Mouse (Mus musculus) liver, embryonic 14.5 days (tissue): ENCODE measurements around the gene Mllt3. TPM values are rescaled to one million over a fixed set of nuclear protein-coding genes. Genes with fewer than 3 reads are reported as not detected.

ENCODE experiments used
- ATAC-seq: fragments of 200-750 bp; cut with Nextera tagmentation; 2 replicates; pipeline ENCODE4 v1.8.0; 2017; ENCODE audit warnings: moderate number of reproducible peaks, mild to moderate bottlenecking, moderate library complexity; ENCODE audit not compliant: insufficient read depth
- DNase-seq, 3 experiments: peaks; one replicate each; pipeline ENCODE4 v3.0.0-alpha.2; 2012 to 2013; ENCODE audit warnings: low read depth in 3 of 3, low spot score in 3 of 3
- H3K27ac ChIP-seq: fragments of 300-500 bp; sonication (generic); 2 replicates; pipeline ENCODE4 v1.5.1; 2014; ENCODE audit warnings: moderate library complexity, mild to moderate bottlenecking, control low read depth, inconsistent platforms
- H3K27me3 ChIP-seq: fragments of 300-500 bp; sonication (generic); 2 replicates; pipeline ENCODE4 v1.6.1; 2014; ENCODE audit warnings: mild to moderate bottlenecking, low read length, moderate library complexity; ENCODE audit not compliant: control insufficient read depth, insufficient read depth
- H3K36me3 ChIP-seq: fragments of 300-500 bp; sonication (generic); replicated peaks from 2 replicates; pipeline ENCODE4 v1.6.1; 2014; ENCODE audit warnings: low read depth; ENCODE audit not compliant: control insufficient read depth, insufficient read depth
- H3K4me1 ChIP-seq, 2 experiments: fragments of 200-500 bp in 1 of 2; fragments of 300-500 bp in 1 of 2; sonication (generic) in 1 of 2; replicated peaks; 2 replicates each; pipeline ENCODE4 v1.6.1; 2012 to 2014; ENCODE audit warnings: antibody characterized with exemption in 1 of 2, inconsistent platforms in 1 of 2, low read length in 1 of 2; ENCODE audit not compliant: control insufficient read depth in 2 of 2, insufficient read depth in 2 of 2
- H3K4me2 ChIP-seq: fragments of 300-500 bp; sonication (generic); 2 replicates; pipeline ENCODE4 v1.6.1; 2014; ENCODE audit warnings: low read depth, mild to moderate bottlenecking, control low read depth, moderate library complexity
- H3K4me3 ChIP-seq, 2 experiments: fragments of 200-500 bp in 1 of 2; fragments of 300-500 bp in 1 of 2; sonication (generic) in 1 of 2; 2 replicates each; pipeline ENCODE4 v1.5.1; 2012 to 2014; ENCODE audit warnings: low read depth in 2 of 2, low read length in 2 of 2, mild to moderate bottlenecking in 2 of 2, control low read depth in 1 of 2, inconsistent platforms in 1 of 2, moderate library complexity in 1 of 2; ENCODE audit not compliant: insufficient read depth in 1 of 2
- H3K9ac ChIP-seq: fragments of 300-500 bp; sonication (generic); replicated peaks from 2 replicates; pipeline ENCODE4 v1.6.1; 2014; ENCODE audit warnings: mild to moderate bottlenecking, control low read depth, moderate library complexity
- H3K9me3 ChIP-seq: fragments of 300-500 bp; sonication (generic); 2 replicates; pipeline ENCODE4 v1.6.1; 2016; ENCODE audit warnings: low read length, mixed read lengths; ENCODE audit not compliant: control insufficient read depth
- CTCF ChIP-seq: IDR thresholded peaks from 2 replicates; pipeline ENCODE4 v1.5.1; 2016; ENCODE audit warnings: antibody characterized with exemption, low read depth, control low read depth
- EP300 ChIP-seq: IDR thresholded peaks from 2 replicates; pipeline ENCODE4 v1.6.1; 2016; ENCODE audit warnings: antibody characterized with exemption, low read depth
- WGBS: fragments of 180-500 bp; shearing (Covaris S2); extraction: QIAGEN DNeasy Blood & Tissue Kit; methylation state at CpG from one replicate; pipeline ENCODE4 v1.1.7; 2014; ENCODE audit not compliant: insufficient replicate concordance; 5-methylcytosine and 5-hydroxymethylcytosine counted together
- polyA plus RNA-seq, 2 experiments: library from polyadenylated mRNA; depleted of rRNA in 1 of 2; stranded (reverse) in 1 of 2; unstranded in 1 of 2; fragments of >200 nt; fragmentation: Nextera tagmentation in 1 of 2; extraction: Ambion mirVana in 1 of 2; gene quantifications; 2 replicates each; pipeline versions ENCODE4 v1.2.1 to v1.2.3; 2012 to 2014

Gene Mllt3
- polyA plus RNA-seq, 2 experiments, result 52.8 to 87.7 TPM

DNA sequence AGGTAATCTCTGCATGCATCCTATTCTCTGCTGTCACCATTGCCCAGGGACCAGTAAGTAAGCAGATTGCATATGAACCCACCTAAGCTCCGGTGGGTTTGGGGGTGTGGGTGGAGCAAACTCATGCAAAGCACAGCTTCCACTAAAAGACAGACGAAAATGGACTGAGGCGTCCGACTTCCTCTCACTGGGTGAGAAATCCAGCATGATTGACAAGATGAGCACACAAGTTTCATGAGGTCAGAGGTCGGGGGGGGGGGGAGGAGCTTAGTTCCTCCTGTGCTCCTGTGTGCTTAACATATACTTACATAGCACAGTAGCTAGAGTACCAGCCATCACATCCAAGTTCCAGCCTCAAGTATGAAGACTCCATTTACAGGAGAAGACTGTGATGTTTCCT lies 206.8 kb downstream of the Mllt3 start:
- TF ChIP-seq CTCF, result no peak
- no peak for TF ChIP-seq EP300
- Histone ChIP-seq H3K9me3 (no peaks in the 10 kb centered on the region), H3K36me3 (no peaks in the 10 kb centered on the region), H3K4me1 (peaks cover 0 to 14% of the 10 kb centered on the region in 2 experiments; a peak in 3 of 4 replicates), H3K4me3 (no peak overlapping the region), H3K4me2 (no peak overlapping the region), H3K27ac (no peak overlapping the region), H3K27me3 (no peaks in the 10 kb centered on the region), H3K9ac (no peak overlapping the region)
- ATAC-seq, result no peak
- no peak for DNase-seq
- WGBS, result 47% methylated on average over 5 of the region's 5 CpGs

DNA sequence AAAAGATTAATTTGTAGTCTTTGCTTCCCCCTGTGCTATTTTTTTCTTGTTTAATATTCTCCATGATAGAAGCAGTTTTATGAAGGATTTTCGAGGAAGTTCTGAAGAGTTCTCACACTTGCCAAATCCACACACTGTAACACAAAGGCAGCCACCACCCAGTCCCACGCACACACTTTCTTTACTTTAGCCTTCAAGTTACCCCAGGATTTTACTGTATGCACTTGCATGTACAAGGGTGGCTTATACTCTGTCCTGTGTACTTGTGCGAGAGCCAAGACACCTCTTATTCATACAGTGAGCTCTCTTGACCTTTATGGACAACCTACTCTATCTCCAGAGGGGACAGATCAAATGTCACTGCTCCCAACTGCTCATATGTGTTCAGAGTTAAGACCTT lies 209.5 kb downstream of the Mllt3 start:
- WGBS, result 48% methylated on average over 3 of the region's 3 CpGs
- no peak for TF ChIP-seq EP300
- H3K9ac ChIP-seq, result no peak overlapping the region
- DNase-seq (no peak), ATAC-seq (peak; percentile 35; the same call in 1 of the 2 replicates)
- peaks cover 0 to under 1% of the 10 kb centered on the region in 2 experiments; a peak in 2 of 4 replicates for H3K4me1 ChIP-seq
- no peaks in the 10 kb centered on the region for H3K27me3 ChIP-seq
- H3K36me3 ChIP-seq, result no peaks in the 10 kb centered on the region
- no peak overlapping the region for H3K4me3 ChIP-seq
- no peak overlapping the region; the same call in 1 of the 2 replicates for H3K4me2 ChIP-seq
- no peaks in the 10 kb centered on the region for H3K9me3 ChIP-seq
- no peak overlapping the region for H3K27ac ChIP-seq

DNA sequence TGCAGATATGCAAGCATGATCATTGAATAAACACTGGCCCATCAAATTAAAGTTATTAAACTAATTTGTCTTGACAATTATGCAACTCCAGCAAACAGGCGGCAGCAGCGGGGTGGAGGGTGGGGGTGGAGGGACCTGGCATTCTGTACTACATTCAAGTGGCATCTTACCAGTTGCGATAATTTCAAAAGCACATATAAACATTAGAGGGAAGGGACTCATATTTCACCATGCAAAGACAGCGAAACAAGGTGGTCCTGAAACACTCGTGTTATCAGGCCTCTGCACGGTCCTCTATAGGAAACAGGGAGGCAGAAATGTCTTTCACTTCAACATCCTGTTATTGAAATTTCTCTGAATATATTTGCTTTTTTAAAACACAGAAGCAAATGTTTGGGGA lies 210.0 kb downstream of the Mllt3 start:
- ATAC-seq, result peak; percentile 52; the same call in 1 of the 2 replicates
- DNase-seq, result no peak
- Histone ChIP-seq H3K36me3 (no peaks in the 10 kb centered on the region), H3K9ac (no peak overlapping the region), H3K27ac (no peak overlapping the region), H3K27me3 (no peaks in the 10 kb centered on the region), H3K9me3 (no peaks in the 10 kb centered on the region), H3K4me3 (no peak overlapping the region), H3K4me1 (no peaks in the 10 kb centered on the region; a peak in 2 of 4 replicates), H3K4me2 (peak overlapping the region; percentile 23)
- 20% methylated on average over 6 of the region's 6 CpGs for WGBS
- no peak for TF ChIP-seq CTCF
- no peak for TF ChIP-seq EP300

DNA sequence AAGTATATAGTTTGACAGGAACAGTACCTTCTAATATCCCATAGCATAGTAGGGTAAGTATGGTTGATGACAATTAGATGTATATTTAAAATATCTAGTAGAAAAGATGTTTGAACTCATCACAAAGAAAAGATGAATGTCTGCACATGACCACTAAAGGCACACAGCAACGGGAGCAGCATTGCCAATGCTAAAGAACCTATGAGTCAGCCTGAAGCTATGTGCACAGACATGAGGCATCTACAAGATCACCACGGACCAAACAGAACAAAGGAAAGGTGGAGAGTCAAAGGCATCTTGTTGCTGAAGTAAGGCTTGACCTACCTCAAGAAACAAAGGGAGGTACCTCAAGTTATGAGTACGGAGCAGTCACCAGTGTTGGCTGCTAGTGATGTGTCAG lies 212.3 kb downstream of the Mllt3 start:
- Histone ChIP-seq H3K4me3 (no peak overlapping the region), H3K9ac (no peak overlapping the region), H3K36me3 (no peaks in the 10 kb centered on the region), H3K27ac (no peak overlapping the region), H3K9me3 (no peaks in the 10 kb centered on the region), H3K27me3 (no peaks in the 10 kb centered on the region), H3K4me2 (no peak overlapping the region), H3K4me1 (peaks cover 2 to 6% of the 10 kb centered on the region in 2 experiments)
- TF ChIP-seq EP300, result no peak
- no peak for TF ChIP-seq CTCF
- no peak for ATAC-seq
- no peak for DNase-seq
- 75% methylated on average over 3 of the region's 3 CpGs for WGBS

DNA sequence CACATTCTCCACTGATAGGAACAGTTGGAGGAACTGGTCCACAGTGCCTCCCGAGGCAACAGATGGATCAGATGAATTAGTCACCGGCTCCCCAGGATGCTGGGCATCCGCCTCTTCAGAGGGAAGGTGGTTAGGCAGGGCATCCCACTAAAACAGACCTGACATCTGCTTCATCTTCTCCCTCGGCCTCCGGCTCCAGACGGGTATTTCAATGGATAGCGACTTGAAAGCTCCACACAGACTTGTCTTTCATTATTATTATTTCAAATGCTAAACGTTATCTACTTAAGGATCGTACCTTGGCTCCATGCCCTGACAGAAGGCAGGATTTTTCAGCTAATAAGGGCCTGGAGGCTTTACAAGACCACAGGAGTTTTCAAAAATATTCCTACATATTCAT lies 214.0 kb downstream of the Mllt3 start:
- Histone ChIP-seq H3K4me1 (peaks cover 5 to 6% of the 10 kb centered on the region in 2 experiments), H3K27ac (no peak overlapping the region), H3K9me3 (no peaks in the 10 kb centered on the region), H3K27me3 (no peaks in the 10 kb centered on the region), H3K4me3 (no peak overlapping the region), H3K36me3 (no peaks in the 10 kb centered on the region), H3K4me2 (no peak overlapping the region), H3K9ac (no peak overlapping the region)
- DNase-seq (no peak), ATAC-seq (no peak)
- TF ChIP-seq EP300, result no peak
- TF ChIP-seq CTCF, result no peak
- 81% methylated on average over 9 of the region's 9 CpGs for WGBS
